In the genomic region with DNA sequence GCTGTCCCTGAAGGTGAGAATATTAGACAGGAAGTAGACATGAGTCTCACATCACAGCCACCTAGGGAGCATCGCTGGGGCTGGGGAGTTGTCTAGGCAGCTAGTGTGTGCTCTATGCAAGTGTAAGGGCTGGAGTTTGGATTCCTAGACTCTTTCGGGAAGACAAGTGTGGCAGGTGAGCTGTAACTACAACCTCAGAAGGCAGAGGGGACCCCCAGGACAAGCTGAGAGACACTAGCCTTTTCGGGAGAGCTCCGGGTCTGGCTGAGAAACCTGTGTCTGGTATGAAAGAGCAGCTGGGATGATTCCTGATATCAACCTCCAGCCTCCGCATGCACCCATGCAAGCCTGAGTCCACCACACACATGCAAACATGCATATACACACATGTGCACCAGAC, we compare ENCODE assay signal across 15 mouse cellular contexts.
"Had no signal": no experiment of that assay in that cellular context is flagged by ENCODE, and none has a peak within 500 bp of the region (broad histone marks: within the 10 kb centered on the region; RNA-seq: fewer than 3 reads in every experiment).

No protein-coding gene starts in this region.

- H3K27ac ChIP-seq: liver, embryonic 13.5 days; midbrain, embryonic 12.5 days; midbrain, embryonic 15.5 days; neural tube, embryonic 13.5 days had no signal

- H3K4me3 ChIP-seq: liver, embryonic 13.5 days; midbrain, embryonic 12.5 days; midbrain, embryonic 15.5 days; myocyte; neural tube, embryonic 13.5 days had no signal

- H3K4me1 ChIP-seq: midbrain, embryonic 12.5 days had no signal

- H3K9me3 ChIP-seq: liver, embryonic 13.5 days; midbrain, embryonic 12.5 days; midbrain, embryonic 15.5 days; neural tube, embryonic 13.5 days had no signal

- DNase-seq: kidney, adult 18-20 months; kidney, adult 9 months; kidney, postnatal 14 days; kidney, postnatal 4 days; liver, embryonic 13.5 days; lung, adult 2 months; lung, postnatal 14 days; lung, postnatal 4 days; retina, postnatal 1 day; right cerebral cortex, postnatal 25 days; thymus, postnatal 25 days had no signal

- H3K27me3 ChIP-seq: liver, embryonic 13.5 days; midbrain, embryonic 12.5 days; midbrain, embryonic 15.5 days; neural tube, embryonic 13.5 days had no signal

- H3K36me3 ChIP-seq: liver, embryonic 13.5 days; midbrain, embryonic 12.5 days; midbrain, embryonic 15.5 days; neural tube, embryonic 13.5 days had no signal
